In genomic region chr16:87496728-87497127, GRCm38 (mm10) we compare ENCODE assay signal across 8 mouse cellular contexts. TPM values are rescaled to one million over a fixed set of nuclear protein-coding genes. Genes with fewer than 3 reads are reported as not detected.
DNase-seq lines count a peak whose midpoint lies in the region; ATAC-seq and TF ChIP-seq lines count a peak whose summit lies in the region.

No protein-coding gene starts in this region.

- H3K4me2 ChIP-seq in heart, embryonic 14.5 days (ENCODE audit: low read length): peak overlapping the region; percentile 93
- H3K4me2 ChIP-seq in hindbrain, embryonic 14.5 days (replicated peaks): peak overlapping the region; percentile 54
- H3K4me2 ChIP-seq in midbrain, embryonic 13.5 days (replicated peaks): peak overlapping the region; percentile 57

- ATAC-seq in heart, embryonic 14.5 days (ENCODE audit: insufficient number of reproducible peaks, insufficient read depth, low FRiP score, low read depth): no peak
- ATAC-seq in hindbrain, embryonic 14.5 days (ENCODE audit: low FRiP score): no peak
- no peak for ATAC-seq in midbrain, embryonic 13.5 days

- H3K4me3 ChIP-seq in heart, embryonic 14.5 days (ENCODE audit: control insufficient read depth in 1 of 2, insufficient read depth in 1 of 2, low read depth in 1 of 2, low read length in 2 of 2): peak overlapping the region in 1 of 2 experiments; percentile 90; a peak in 2 of 4 replicates
- peak overlapping the region; percentile 59 for H3K4me3 ChIP-seq in bone marrow macrophage, adult 2 months (ENCODE audit: insufficient read depth, low read length)
- peak overlapping the region; percentile 86; the same call in 1 of the 2 replicates for H3K4me3 ChIP-seq in hindbrain, embryonic 14.5 days (replicated peaks; ENCODE audit: low read length)
- H3K4me3 ChIP-seq in midbrain, embryonic 13.5 days (replicated peaks): peak overlapping the region; percentile 83

- TF ChIP-seq CTCF in bone marrow macrophage, adult 2 months (IDR thresholded peaks at IDR 0.05; ENCODE audit: low read depth, low read length): no peak

- H3K9me3 ChIP-seq in heart, embryonic 14.5 days (ENCODE audit: control insufficient read depth, low read length): no peaks in the 10 kb centered on the region
- H3K9me3 ChIP-seq in hindbrain, embryonic 14.5 days (ENCODE audit: control insufficient read depth, low read length): no peaks in the 10 kb centered on the region
- no peaks in the 10 kb centered on the region for H3K9me3 ChIP-seq in midbrain, embryonic 13.5 days

- H3K4me1 ChIP-seq in heart, embryonic 14.5 days (ENCODE audit: control insufficient read depth in 2 of 2, insufficient read depth in 2 of 2, low read length in 2 of 2): peaks cover 13 to 26% of the 10 kb centered on the region in 2 experiments
- H3K4me1 ChIP-seq in bone marrow macrophage, adult 2 months (ENCODE audit: control insufficient read depth, insufficient read depth, low read length): peaks cover 12% of the 10 kb centered on the region
- peaks cover 16% of the 10 kb centered on the region for H3K4me1 ChIP-seq in hindbrain, embryonic 14.5 days (replicated peaks; ENCODE audit: control insufficient read depth, insufficient read depth, low read length)
- peaks cover 19% of the 10 kb centered on the region for H3K4me1 ChIP-seq in midbrain, embryonic 13.5 days (replicated peaks)

- TF ChIP-seq POLR2A in bone marrow macrophage, adult 2 months (IDR thresholded peaks at IDR 0.05; ENCODE audit: borderline replicate concordance, low read depth, low read length): no peak

- H3K9ac ChIP-seq in heart, embryonic 14.5 days (ENCODE audit: low read length): peak overlapping the region; percentile 81; the same call in 1 of the 2 replicates
- H3K9ac ChIP-seq in hindbrain, embryonic 14.5 days: peak overlapping the region; percentile 66; the same call in 1 of the 2 replicates
- peak overlapping the region; percentile 69; the same call in 1 of the 2 replicates for H3K9ac ChIP-seq in midbrain, embryonic 13.5 days (replicated peaks)

- no peak overlapping the region for H3K27ac ChIP-seq in heart, embryonic 14.5 days (replicated peaks in 1 of 2; ENCODE audit: control insufficient read depth in 1 of 2, insufficient read depth in 1 of 2, low read depth in 2 of 2, low read length in 2 of 2)
- peak overlapping the region; percentile 35; the same call in 1 of the 2 replicates for H3K27ac ChIP-seq in bone marrow macrophage, adult 2 months (ENCODE audit: insufficient read depth, low read depth, low read length)
- H3K27ac ChIP-seq in hindbrain, embryonic 14.5 days: no peak overlapping the region
- H3K27ac ChIP-seq in midbrain, embryonic 13.5 days: no peak overlapping the region

- H3K36me3 ChIP-seq in heart, embryonic 14.5 days (ENCODE audit: control insufficient read depth, insufficient read depth, low read length): peaks cover 25% of the 10 kb centered on the region
- peaks cover 25% of the 10 kb centered on the region for H3K36me3 ChIP-seq in hindbrain, embryonic 14.5 days (replicated peaks; ENCODE audit: control insufficient read depth, insufficient read depth)
- peaks cover 25% of the 10 kb centered on the region for H3K36me3 ChIP-seq in midbrain, embryonic 13.5 days

- DNase-seq in heart, adult 9 months (ENCODE audit: low spot score in 2 of 2): no peak
- no peak for DNase-seq in hindbrain, embryonic 14.5 days (ENCODE audit: low spot score)
- no peak for DNase-seq in cerebellum, postnatal 14 days
- DNase-seq in right cerebral cortex, postnatal 10 days (ENCODE audit: low spot score in 2 of 2): no peak
- DNase-seq in gastrocnemius, postnatal 36 days: no peak

- WGBS in heart, embryonic 14.5 days: 95% methylated on average over 2 of the region's 2 CpGs
- WGBS in hindbrain, embryonic 14.5 days: 90% methylated on average over 2 of the region's 2 CpGs
- WGBS in midbrain, embryonic 13.5 days: 96% methylated on average over 2 of the region's 2 CpGs

- H3K27me3 ChIP-seq in heart, embryonic 14.5 days (ENCODE audit: control insufficient read depth, insufficient read depth, low read length): no peaks in the 10 kb centered on the region
- H3K27me3 ChIP-seq in hindbrain, embryonic 14.5 days (ENCODE audit: control insufficient read depth, insufficient read depth, low read length): no peaks in the 10 kb centered on the region
- H3K27me3 ChIP-seq in midbrain, embryonic 13.5 days: no peaks in the 10 kb centered on the region

- intact Hi-C loops in gastrocnemius, postnatal 36 days (cut with DNase I): no loop called here

RNA-seq across cellular contexts. Expression of gene Cct8, which starts 1.1 kb away (rescaled TPM):
- polyA plus RNA-seq in heart, embryonic 14.5 days (2014; fragmentation: Nextera tagmentation; extraction: Ambion mirVana): 308 and 311 TPM in 2 replicates
- 97.1 and 112 TPM in 2 replicates for polyA plus RNA-seq in bone marrow macrophage, adult 2 months (2012; ENCODE audit: insufficient read depth, insufficient read length, missing spikeins)
- 414 and 438 TPM in 2 replicates for polyA plus RNA-seq in hindbrain, embryonic 14.5 days (2014; fragmentation: Nextera tagmentation; extraction: Ambion mirVana)
- polyA plus RNA-seq in midbrain, embryonic 13.5 days (2015; fragmentation: Nextera tagmentation; extraction: Ambion mirVana): 496 and 514 TPM in 2 replicates
- total RNA-seq in gastrocnemius, postnatal 36 days (2021): 100 to 1,000 TPM; 102 to 106 TPM

RNA-seq across cellular contexts. Expression of gene Usp16, which starts 42.2 kb away (rescaled TPM):
- 39.1 and 45.9 TPM in 2 replicates for polyA plus RNA-seq in heart, embryonic 14.5 days (2014; fragmentation: Nextera tagmentation; extraction: Ambion mirVana)
- 33.4 and 43.6 TPM in 2 replicates for polyA plus RNA-seq in bone marrow macrophage, adult 2 months (2012; ENCODE audit: insufficient read depth, insufficient read length, missing spikeins)
- 41.8 and 52.1 TPM in 2 replicates for polyA plus RNA-seq in hindbrain, embryonic 14.5 days (2014; fragmentation: Nextera tagmentation; extraction: Ambion mirVana)
- polyA plus RNA-seq in midbrain, embryonic 13.5 days (2015; fragmentation: Nextera tagmentation; extraction: Ambion mirVana): 46.9 and 49.0 TPM in 2 replicates
- 10 to 100 TPM; 45.9 to 46.6 TPM for total RNA-seq in gastrocnemius, postnatal 36 days (2021)

RNA-seq across cellular contexts. Expression of gene Rwdd2b, which starts 56.4 kb away (rescaled TPM):
- 11.0 and 12.3 TPM in 2 replicates for polyA plus RNA-seq in heart, embryonic 14.5 days (2014; fragmentation: Nextera tagmentation; extraction: Ambion mirVana)
- polyA plus RNA-seq in bone marrow macrophage, adult 2 months (2012; ENCODE audit: insufficient read depth, insufficient read length, missing spikeins): 6.8 and 7.1 TPM in 2 replicates
- polyA plus RNA-seq in hindbrain, embryonic 14.5 days (2014; fragmentation: Nextera tagmentation; extraction: Ambion mirVana): 14.7 and 15.8 TPM in 2 replicates
- 13.4 and 13.8 TPM in 2 replicates for polyA plus RNA-seq in midbrain, embryonic 13.5 days (2015; fragmentation: Nextera tagmentation; extraction: Ambion mirVana)
- 1 to 10 TPM; 2.6 to 2.9 TPM for total RNA-seq in gastrocnemius, postnatal 36 days (2021)

RNA-seq across cellular contexts. Expression of gene Map3k7cl, which starts 56.4 kb away (rescaled TPM):
- 0.59 and 0.70 TPM in 2 replicates for polyA plus RNA-seq in heart, embryonic 14.5 days (2014; fragmentation: Nextera tagmentation; extraction: Ambion mirVana)
- not detected in 2 replicates for polyA plus RNA-seq in bone marrow macrophage, adult 2 months (2012; ENCODE audit: insufficient read depth, insufficient read length, missing spikeins)
- 0.12 TPM in 1 of 2 replicates, not detected in the other for polyA plus RNA-seq in hindbrain, embryonic 14.5 days (2014; fragmentation: Nextera tagmentation; extraction: Ambion mirVana)
- not detected in 2 replicates for polyA plus RNA-seq in midbrain, embryonic 13.5 days (2015; fragmentation: Nextera tagmentation; extraction: Ambion mirVana)
- total RNA-seq in gastrocnemius, postnatal 36 days (2021): 10 to 100 TPM in 1 of 2 experiments, 1 to 10 TPM in 1; 7.7 to 13.4 TPM
